Mouse (Mus musculus) inflammation-experienced regulatory T-cells, adult 6 months (primary cell): ENCODE data around the gene Aph1a. TPM values are rescaled to one million over a fixed set of nuclear protein-coding genes. Genes with fewer than 3 reads are reported as not detected.
"Not testable (repeated sequence)": the region's sequence is repeated elsewhere in the genome, so short reads cannot be mapped to it uniquely, and the experiment has no call there.

Source experiments
- ATAC-seq: one replicate; pipeline ENCODE4 v1.8.0; 2017
- polyA plus RNA-seq, 3 experiments: library from polyadenylated mRNA; unstranded; fragments of 100-300 nt; shearing (Covaris generic); gene quantifications; one replicate each; pipeline ENCODE4 v1.2.1; 2017

Gene Aph1a
- polyA plus RNA-seq, 3 experiments from 2014 or later, result 17.9 to 46.2 (median 27.0) TPM

- ATAC-seq, result no peak
Observed at GRCm38 (mm10) chr3:95889664-95890063, 4.1 kb upstream of the Aph1a start.

GRCm38 (mm10) chr3:95891211-95892065, 2.3 kb upstream of the Aph1a start, which contains the start of gene BC028528:
TSS of gene BC028528 (minus strand) at chr3:95892005.
- ATAC-seq, result no peak

GRCm38 (mm10) chr3:95892066-95893052, 1.4 kb upstream of the Aph1a start:
- no peak for ATAC-seq

GRCm38 (mm10) chr3:95893126-95893525, 643 bp upstream of the Aph1a start:
- ATAC-seq, result no peak

GRCm38 (mm10) chr3:95894317-95895160, 770 bp downstream of the Aph1a start:
- ATAC-seq, result no peak

GRCm38 (mm10) chr3:95895501-95895900, 1.7 kb downstream of the Aph1a start:
- not testable (repeated sequence) for ATAC-seq

GRCm38 (mm10) chr3:95899800-95900524, 6.2 kb downstream of the Aph1a start:
- ATAC-seq, result no peak

GRCm38 (mm10) chr3:95901616-95902372, 8.0 kb downstream of the Aph1a start:
- ATAC-seq, result no peak

GRCm38 (mm10) chr3:95902373-95902625, 8.5 kb downstream of the Aph1a start:
- ATAC-seq, result no peak

GRCm38 (mm10) chr3:95902643-95903042, 8.9 kb downstream of the Aph1a start:
- no peak for ATAC-seq

- no peak for ATAC-seq
Observed at GRCm38 (mm10) chr3:95903753-95904502, 10.2 kb downstream of the Aph1a start.

- ATAC-seq, result no peak
Observed at GRCm38 (mm10) chr3:95904568-95904967, 10.8 kb downstream of the Aph1a start, which contains the start of gene Car14. TSS of gene Car14 (minus strand) at chr3:95904691.

- peak; percentile 59 for ATAC-seq
Observed at GRCm38 (mm10) chr3:95905146-95905939, 11.6 kb downstream of the Aph1a start.

- peak; percentile 39 for ATAC-seq
Observed at GRCm38 (mm10) chr3:95905940-95906492, 12.2 kb downstream of the Aph1a start.

GRCm38 (mm10) chr3:95906860-95907259, 13.1 kb downstream of the Aph1a start:
- no peak for ATAC-seq

GRCm38 (mm10) chr3:95907613-95908012, 13.8 kb downstream of the Aph1a start:
- no peak for ATAC-seq

- ATAC-seq, result no peak
Observed at GRCm38 (mm10) chr3:95914706-95915105, 20.9 kb downstream of the Aph1a start.

GRCm38 (mm10) chr3:95916760-95917159, 23.0 kb downstream of the Aph1a start:
- no peak for ATAC-seq

GRCm38 (mm10) chr3:95920532-95920931, 26.8 kb downstream of the Aph1a start:
- ATAC-seq, result not testable (repeated sequence)
